ENCODE assay signal across 15 mouse cellular contexts in genomic region chr3:136967510-136967909, GRCm38 (mm10).
"Had no signal": no experiment of that assay in that cellular context is flagged by ENCODE, and none has a peak within 500 bp of the region (broad histone marks: within the 10 kb centered on the region; RNA-seq: fewer than 3 reads in every experiment).

No protein-coding gene starts in this region.

- ATAC-seq: intestine, embryonic 16.5 days; liver, embryonic 12.5 days; midbrain, embryonic 15.5 days had no signal

- H3K4me3 ChIP-seq: kidney, embryonic 15.5 days; limb, embryonic 15.5 days; liver, embryonic 12.5 days; megakaryocyte, embryonic 14.5 days; midbrain, embryonic 15.5 days; neural tube, embryonic 12.5 days had no signal

- H3K9ac ChIP-seq: kidney, embryonic 15.5 days; limb, embryonic 15.5 days; liver, embryonic 12.5 days; lung, embryonic 14.5 days; midbrain, embryonic 15.5 days; neural tube, embryonic 12.5 days had no signal

- H3K4me1 ChIP-seq: kidney, embryonic 15.5 days; limb, embryonic 15.5 days; liver, embryonic 12.5 days; midbrain, embryonic 15.5 days; neural tube, embryonic 12.5 days had no signal

- H3K36me3 ChIP-seq: kidney, embryonic 15.5 days; limb, embryonic 15.5 days; liver, embryonic 12.5 days; midbrain, embryonic 15.5 days; neural tube, embryonic 12.5 days had no signal

- H3K27ac ChIP-seq: kidney, embryonic 15.5 days; limb, embryonic 15.5 days; liver, embryonic 12.5 days; macrophage; midbrain, embryonic 15.5 days; neural tube, embryonic 12.5 days had no signal

- H3K4me2 ChIP-seq: kidney, embryonic 15.5 days; limb, embryonic 15.5 days; liver, embryonic 12.5 days; lung, embryonic 14.5 days; midbrain, embryonic 11.5 days; midbrain, embryonic 15.5 days; neural tube, embryonic 12.5 days had no signal

- H3K27me3 ChIP-seq: kidney, embryonic 15.5 days; limb, embryonic 15.5 days; liver, embryonic 12.5 days; megakaryocyte, embryonic 14.5 days; midbrain, embryonic 15.5 days; neural tube, embryonic 12.5 days had no signal

- H3K9me3 ChIP-seq: kidney, embryonic 15.5 days; limb, embryonic 15.5 days; liver, embryonic 12.5 days; megakaryocyte, embryonic 14.5 days; midbrain, embryonic 15.5 days; neural tube, embryonic 12.5 days had no signal

- DNase-seq: kidney, adult 2 months; kidney, postnatal 14 days; lung, embryonic 14.5 days; lung, postnatal 14 days; retina, postnatal 1 day; thymus, postnatal 4 days had no signal
